Mouse (Mus musculus) kidney, adult 18-20 months (tissue): ENCODE measurements around the gene Mars.
A peak's percentile ranks its signal among the peaks of the same experiment; 100 is the strongest.
"Not testable (repeated sequence)": the region's sequence is repeated elsewhere in the genome, so short reads cannot be mapped to it uniquely, and the experiment has no call there.

Source experiments
- DNase-seq: peaks from one replicate; pipeline ENCODE4 v3.0.0; 2021

The Mars gene

DNA sequence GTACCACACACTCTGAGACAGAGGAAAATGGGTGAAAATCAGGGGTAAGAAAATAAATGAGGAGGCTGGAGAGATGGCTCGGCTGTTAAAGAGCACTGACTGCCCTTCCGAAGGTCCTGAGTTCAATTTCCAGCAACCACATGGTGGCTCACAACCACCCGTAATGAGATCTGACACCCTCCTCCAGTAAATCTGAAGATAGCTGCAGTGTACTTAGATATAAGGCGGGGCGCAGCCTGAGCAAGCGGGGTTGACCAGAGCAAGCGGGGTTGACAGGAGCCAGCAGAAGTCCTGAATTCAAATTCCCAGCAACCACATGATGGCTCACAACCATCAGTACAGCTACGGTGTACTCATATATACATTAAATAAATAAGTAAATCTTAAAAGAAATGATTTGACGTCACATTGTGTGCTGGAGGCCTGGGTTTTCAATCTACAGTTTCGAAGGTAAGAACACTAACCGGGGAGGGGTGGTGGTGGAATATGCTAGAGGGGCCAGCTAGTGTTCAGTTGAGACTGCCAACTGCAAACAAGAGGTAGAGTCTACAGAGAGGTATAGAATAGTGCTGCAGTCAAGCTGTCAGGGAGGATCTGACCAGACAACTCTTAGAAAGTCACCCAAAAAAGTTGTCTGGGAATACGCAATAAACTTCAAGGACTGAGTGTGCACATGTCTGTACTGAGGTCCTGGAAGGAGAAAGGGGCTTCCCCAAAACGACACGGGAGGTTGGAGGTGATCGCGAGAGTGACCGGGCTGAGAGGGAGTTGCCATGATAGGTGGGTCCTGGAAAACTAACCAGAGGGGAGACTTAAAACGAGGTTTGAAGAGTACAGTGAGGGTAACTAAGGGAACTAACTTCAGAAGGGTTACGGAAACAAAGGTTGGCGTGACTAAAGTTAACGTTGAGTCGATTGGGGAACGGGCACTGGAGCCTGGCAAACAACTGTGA lies 787 bp downstream of the Mars start:
- DNase-seq: no peak

DNA sequence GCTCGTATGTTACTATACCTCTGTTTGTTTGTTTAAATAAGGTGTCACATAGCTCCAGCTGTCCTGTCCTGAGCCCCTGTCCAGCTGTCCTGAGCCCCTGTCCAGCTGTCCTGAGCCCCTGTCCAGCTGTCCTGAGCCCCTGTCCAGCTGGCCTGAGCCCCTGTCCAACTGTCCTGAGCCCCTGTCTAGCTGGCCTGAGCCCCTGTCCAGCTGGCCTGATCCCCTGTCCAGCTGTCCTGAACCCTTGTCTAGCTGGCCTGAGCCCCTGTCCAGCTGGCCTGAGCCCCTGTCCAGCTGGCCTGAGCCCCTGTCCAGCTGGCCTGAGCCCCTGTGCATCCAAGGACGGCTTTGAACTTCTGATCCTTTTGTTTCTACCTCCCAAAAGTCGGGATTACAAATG lies 2.4 kb downstream of the Mars start:
- not testable (repeated sequence) for DNase-seq

DNA sequence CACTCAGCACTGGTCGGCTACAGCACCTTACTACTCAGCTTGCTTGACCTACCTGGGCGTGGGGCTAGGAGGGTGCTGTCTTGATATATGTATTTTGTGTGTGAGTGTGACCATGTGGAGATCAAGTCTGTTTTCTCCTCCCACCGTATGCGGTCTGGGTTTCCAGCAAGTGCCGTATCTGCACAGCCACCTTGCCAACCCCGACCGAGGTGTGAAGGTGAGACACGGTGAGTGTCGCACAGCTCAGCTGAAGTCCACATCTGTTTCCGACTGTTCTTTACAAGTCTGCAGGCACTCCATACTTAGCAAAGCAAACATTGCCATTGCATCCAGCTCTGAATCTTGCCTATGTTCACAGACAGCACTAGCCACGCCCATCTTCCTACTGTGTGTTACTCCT lies 8.4 kb downstream of the Mars start:
- DNase-seq: no peak

DNA sequence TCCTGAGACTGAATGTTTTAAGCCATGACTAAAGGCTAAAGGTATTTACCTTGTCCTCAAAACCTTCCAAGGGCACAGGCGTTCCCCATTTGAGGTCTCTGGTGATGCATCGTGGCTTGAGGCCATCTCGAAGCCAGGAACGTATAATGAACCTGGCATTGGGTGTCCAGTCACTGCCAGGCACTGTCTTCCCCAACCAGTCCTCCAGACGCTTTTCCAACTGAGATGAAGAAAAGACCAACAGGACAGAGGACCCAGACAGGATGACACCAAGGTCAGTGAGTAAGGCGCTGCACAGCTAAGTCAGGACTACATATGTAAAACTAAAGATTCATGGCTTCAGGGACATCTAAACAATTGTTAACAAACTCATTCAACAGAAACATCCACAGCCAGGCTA lies 11.2 kb downstream of the Mars start:
- DNase-seq: no peak

DNA sequence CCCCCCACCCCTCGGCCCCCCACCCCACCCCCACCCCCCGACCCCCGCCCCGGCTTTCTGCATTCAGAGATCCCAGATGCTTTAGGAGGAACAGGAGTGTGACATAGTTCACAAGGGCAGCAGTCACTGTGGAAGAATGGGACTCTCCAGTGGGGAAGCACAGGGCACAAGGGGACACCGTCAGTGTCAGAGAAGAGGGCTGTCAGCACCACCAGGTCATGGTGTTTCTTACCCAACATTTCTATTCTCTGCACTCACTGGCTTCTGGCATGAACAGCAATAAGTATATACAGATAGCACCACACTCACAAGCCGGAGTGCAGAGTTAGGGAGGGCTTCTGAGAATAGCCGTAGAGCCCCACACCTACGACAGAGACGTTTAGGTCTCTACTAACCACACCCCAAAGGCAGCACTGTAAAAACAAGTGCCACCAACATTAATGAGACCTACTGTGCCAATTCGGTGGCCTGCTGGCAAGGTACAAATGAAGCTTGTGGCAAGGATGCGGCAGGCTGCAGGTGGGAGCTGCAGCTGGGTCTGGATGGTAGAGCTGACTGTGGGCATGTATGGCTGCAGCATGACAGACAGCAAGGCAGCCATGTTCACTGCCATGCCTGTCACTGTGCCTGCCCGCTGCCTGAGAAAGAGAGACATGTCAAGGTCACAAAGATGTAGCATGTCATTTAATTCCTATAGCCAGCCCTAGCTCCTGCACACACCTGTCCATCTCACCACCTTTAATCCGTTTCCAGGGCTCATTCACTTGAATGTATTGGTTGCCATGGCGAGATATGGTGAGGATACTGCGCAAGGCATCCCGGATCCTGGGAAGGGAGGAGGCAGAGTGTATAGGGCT lies 14.3 kb downstream of the Mars start:
- no peak for DNase-seq

DNA sequence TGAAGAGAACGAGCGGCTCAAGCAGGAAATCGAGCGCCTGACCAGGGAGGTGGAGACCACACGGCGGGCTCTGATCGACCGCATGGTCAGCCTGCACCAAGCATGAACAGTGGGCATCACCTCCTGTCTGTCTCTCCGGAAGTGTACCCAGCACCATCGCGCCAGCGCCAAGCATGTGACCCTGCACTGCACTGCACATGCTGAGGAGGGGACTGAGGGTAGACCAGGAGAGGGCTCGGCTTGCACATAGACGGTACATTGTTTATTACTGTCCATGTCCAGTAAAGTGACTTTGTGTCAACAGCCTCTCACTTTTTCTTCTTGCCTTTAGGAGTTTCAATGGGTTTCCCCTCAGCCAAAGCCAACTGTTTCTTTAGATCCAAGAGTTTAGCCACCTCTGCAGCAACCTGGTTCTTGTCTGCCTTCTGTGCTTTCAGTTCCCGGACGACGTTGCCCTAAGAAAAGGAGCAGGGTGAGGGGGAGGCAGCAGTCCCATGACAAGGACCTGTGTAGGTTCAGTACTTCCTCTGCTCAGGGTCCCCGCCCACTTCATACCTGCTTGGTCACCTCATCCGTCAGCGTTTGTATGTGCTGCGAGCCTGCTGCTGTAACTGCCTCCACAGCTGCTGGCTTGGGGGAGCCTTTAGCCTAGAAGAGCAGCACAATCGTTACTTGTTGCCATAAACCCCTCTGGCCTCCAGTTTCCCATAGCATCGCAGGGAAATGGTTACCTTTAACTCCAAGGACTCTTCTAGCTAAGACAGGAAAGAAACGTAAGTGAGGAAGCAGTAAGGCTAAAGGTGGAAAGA lies 15.4 kb downstream of the Mars start:
- DNase-seq: no peak

DNA sequence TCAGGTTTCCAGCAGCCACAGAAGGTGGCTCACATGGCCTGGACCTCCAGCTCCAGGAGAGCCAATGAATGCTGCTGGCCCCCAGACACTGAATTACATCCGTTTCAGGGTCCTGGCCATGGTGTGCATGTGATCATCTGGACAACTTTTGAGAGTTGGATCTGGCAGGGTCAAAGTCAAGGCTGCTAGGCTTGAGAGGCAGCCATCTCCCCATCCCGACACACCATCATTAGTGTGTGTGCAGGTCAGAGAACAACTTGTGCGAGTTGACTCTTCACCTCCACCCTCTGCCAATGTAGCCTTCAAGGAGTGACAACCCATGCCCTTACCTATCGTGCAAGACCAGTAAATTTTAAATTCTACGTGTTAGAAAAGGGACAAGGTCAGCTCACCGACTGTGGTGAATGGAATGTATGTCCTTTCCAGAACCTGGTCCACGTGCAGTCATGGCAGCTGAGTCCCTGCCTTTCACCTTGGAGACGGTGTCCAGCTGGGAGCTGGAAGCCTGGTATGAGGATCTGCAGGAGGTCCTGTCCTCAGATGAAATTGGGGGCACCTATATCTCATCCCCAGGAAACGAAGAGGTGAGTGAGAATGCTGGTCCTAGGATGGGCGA lies 16.6 kb downstream of the Mars start:
- no peak for DNase-seq

DNA sequence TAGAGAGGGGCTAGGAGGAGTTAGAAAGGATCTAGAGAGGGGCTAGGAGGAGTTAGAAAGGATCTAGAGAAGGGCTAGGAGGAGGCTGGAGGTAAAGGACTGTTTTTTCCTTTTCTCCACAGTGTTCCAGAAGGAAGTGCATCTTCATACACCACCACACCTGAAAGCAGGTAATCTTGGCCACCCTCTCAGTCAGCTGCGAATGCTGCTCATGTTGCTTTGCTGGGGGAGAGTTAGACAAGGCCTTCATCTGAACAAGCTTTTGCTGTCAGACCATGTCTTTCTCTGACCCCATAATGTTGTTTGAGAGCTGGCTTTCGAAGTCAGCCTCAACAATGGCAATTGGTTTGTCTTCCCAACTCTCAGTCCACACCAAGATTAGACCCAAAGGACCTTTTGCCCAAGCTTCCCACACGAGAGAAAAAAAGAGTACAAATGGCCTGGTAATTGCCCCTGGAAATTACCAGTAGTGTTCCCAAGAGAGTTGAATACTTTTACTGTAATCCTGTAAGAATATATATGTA lies 17.9 kb downstream of the Mars start:
- DNase-seq: no peak

DNA sequence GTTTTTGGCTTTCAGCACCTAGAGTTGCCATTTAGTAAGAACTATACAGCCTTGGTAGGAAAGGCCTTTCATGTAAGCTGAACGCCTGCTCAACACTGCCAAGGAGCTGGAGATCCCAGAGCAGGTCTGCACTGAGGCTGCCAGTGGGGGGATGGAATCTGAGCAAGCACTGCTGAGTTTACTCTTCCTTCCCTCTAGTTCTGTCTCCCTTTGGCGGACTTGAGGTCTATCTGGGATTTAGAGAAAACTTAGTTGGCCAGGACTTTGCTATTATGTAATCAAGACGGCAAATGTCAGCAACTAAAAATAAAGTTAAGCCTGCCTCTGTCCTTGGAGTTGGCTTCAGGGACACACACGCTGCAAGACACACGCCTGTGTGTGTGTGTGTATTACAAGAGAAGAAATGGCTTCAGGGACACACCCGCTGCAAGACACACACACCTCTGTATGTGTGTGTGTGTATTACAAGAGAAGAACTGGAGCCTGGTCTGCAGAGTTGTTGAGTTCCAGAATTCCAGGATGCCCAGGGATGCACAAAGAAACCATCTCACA lies 18.5 kb downstream of the Mars start:
- DNase-seq: peak; percentile 21

DNA sequence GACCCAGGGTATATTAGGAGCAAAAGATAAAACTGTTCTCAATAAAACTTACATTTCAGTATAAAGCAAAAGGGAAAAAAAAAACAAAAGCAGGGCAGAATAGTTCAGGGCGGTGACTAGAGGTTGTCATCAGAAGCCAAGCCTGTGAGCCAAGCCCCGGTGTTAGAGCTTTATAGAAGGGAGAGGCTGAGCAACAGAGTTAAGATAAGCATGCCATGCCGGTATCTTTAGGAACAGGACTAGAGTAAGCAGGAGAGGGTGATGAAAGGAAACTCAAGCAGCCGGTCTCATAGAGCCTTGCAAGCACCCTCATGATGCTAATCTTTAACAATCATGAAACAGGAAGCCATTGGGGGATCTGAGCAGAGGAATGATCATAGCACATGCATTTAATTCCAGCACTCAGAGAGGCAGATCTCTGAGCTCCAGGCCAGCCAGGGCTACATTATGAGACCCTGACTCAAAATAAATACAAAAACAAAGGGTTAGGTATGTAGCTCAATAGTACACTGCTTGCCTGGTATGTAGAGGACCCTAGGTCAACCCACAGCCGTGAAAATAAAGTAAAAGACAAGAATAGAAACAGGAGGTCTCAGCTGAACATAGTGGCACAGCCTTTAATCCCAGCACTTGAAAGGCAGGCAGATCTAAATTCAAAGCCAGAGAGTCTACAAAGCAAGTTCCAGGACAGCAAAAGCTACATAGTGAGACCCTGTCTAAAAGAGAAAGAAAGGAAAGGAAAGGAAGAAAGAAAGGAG lies 19.5 kb downstream of the Mars start:
- DNase-seq: no peak

DNA sequence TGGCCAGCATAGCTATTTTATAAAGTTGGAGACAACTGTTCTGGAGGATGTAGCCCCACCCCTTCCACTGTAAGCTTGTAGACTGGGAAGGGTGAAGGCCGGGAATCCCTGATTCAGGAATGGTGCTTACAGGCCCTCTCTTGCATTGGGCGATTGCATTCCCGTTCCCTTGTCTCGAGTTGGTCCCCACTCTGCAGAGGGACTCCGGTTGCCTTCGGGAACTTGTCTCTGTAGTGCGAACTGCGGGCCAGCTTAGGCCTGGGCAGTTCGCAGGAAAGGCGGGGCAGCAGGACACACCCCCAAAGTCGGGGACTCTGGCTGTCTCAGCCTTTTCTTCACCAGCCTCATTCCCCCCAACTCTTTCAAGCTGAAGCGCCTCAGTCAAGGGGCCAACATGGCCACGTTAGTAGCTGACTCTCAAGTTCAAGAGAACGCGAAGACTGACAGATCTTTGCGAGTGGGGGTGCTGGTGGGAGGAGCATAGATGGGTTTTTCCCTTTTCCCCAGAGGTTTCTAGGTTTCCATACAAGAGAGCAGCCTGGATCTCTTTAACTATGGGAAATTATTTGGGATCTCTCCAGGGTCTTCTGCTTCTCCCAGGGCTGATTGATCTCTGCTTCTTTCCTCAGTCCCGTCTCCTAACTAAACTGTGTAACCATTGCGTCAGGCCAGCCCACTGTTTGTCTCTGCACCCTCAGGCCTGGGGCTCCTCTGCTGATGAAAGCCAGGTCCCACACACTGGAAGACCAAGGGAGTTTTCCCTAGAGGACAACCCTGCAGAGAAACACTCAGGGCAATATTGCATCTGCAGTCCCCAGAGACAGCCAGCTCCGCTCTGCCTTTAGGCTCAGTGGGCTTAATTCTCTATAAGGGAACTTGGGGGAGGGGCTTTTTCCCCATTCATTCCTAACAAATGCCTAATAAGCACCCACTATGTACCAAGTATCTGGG lies 20.4 kb downstream of the Mars start:
- no peak for DNase-seq

DNA sequence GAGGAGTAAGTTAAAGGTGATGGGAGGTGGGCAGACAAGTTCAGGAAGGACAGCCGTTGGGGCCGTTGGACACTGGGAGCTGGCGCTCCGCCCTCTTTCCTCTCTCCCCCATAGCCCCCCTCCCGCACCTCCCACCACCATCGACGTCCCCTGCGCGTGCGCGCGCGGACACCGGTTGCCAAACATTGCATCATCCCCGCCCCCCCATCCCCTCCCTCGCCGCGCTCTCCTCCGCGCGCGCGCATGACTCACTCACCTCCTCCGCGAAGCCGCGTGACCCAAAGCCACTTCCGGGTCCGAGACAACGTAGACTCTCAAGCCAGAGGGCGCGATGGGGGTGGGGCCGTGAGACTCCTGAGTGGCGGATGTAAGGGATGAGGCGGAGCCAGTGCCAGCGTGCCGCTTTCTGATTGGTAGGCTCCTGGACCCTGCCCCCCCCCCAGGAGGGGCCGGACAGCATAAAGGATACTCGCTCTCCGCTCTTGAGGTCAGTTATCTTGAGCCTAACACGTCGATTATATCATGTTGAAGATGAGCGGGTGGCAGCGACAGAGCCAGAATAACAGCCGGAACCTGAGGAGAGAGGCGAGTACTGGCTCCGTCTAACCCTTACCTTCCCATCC lies 21.2 kb downstream of the Mars start:
- peak; percentile 100 for DNase-seq

DNA sequence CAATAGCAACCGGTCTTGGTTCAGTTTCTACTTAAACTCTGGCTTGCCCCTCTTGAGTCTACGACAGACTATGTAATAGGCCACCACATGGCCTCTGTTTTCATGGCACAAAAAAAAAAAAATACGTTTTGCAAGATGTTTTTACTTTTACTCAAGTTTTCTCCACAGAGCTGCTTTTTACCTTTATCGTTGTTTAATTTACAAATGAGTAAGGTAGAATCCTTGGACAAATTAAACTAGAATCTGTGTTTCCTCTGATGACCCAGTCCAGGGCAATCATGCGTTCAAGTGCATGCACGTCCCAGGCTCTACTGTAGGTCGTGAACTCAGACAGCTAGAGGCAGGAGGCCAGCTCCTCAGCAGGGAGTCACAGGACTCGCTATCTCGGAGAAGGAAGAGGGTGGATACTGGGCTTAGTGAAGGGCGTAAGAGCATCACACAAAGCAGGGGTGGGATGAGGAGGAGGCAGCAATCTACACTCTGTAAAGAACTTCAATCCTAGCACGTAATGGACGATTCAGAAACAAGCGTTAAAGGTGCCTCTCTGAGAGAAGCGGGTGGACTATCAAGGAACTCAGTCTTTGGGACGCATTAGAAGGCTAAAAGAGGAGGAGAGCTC lies 21.9 kb downstream of the Mars start:
- DNase-seq: peak; percentile 78

DNA sequence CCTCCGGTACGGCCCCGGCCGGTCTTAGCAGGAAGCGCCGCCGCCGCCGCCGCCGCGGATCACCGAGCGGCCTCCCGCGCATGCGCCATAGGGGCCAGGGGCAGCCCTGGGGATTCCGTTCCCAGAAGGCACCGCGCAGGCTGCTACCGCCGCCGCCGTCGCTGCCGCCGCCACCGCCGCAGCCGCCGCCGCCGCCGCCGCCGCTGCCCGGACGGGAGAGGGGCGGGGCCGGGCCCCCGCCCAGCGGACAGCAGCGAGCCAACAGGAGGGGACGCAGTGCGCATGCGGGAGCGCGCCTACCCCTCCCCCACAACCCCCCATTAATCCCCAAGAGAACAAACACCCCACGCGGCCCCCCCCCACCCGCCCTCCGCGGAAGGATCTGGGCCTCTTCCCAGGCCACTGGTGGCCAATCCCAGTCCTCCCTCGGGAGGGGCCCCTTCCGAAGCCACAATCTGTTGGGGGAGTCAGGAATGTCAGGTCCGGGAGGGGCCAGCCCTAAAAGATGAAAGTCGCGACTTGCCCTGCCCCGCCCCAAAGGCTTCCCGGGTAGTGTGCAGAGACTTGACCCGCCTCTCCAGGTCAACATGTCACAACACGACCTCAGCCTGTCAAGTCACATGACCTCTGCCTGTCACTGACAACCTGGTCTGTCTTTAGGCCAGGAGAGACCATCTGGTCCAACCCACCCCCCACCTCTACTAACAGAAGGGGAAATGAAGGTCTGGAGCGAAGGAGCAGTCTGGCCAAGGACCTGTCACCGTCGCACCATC lies 22.6 kb downstream of the Mars start, which contains the start of gene Mbd6:
Gene Mbd6 (minus strand): TSS at position 219 of the 773 bp plus-strand sequence.
- DNase-seq: peak; percentile 89

DNA sequence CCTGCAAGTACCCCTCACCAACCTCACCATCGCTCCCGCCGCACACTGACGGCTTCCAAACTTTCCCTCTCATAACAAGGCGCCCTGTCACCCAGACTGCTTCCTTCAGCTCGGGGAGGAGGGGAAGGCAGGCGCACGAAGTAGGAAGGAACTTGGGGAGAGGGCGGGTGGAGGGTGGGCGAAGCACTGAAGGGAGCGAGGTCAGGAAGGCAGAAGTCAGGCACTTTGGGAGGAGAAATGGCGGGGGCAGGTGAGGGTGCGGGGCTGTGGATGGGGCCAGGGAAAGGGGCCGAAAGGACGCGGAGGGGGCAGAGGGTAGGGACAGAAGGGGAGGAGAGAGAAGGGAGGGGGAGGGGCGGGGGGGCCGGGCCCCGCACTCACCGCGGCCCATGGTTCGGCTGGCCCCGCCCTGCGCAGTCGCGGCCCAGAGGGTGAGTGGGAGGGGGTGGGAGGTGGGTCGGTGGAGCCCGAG lies 23.2 kb downstream of the Mars start:
- DNase-seq: no peak

DNA sequence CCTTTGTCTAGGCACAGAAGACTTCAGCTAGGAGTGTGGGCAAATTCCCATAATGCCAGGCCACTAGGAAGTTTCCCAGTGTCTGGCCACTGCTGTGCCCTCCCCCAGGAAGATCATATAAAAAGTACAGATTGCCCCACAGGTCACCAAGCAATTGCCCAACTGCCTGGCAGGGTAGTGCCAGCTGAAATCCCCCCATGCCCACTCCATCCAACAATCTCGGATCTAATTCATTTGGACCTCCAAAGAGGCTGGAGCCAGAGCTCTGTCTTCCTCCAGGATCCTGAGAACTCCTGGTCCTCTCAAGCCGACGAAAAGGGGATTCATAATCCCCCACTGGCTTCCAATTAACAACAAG lies 23.7 kb downstream of the Mars start:
- no peak for DNase-seq

DNA sequence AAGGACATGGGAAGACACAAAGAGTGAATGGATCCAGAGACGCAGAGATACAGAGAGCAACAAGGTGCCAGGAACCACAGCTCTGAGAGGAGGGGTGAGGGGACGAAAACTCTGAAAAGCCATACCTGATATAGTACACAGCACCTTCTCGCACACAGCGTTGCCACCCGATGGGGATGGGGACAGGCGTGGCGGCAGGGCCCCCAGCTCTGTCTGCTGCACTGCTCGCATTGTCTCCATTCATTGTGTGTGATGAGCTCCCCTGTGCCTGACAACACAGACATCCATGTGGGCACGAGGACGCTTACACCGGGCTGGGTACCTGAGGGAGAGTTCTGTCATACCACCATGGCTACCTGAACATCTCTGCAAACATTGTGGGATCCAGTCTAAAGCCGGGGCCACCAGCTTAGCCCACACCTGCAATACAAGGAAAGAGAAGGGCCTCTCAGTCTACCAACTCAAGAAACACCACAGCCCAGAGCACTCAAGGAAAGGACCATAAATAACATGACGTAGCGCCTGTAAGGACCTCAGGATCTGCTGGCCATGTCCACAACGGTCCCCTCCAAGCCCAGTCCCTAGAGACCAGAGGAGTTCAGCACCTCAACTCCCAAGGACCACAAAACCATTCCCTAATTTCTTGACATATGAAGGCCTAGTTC lies 24.2 kb downstream of the Mars start:
- DNase-seq: peak; percentile 9
